Mouse (Mus musculus) brain, embryonic 14.5 days (tissue): ENCODE measurements around the gene Defb28. TPM values are rescaled to one million over a fixed set of nuclear protein-coding genes. Genes with fewer than 3 reads are reported as not detected.

ENCODE experiments used
- DNase-seq: peaks from one replicate; pipeline ENCODE4 v3.0.0-alpha.2; 2011; ENCODE audit warnings: low read depth
- CTCF ChIP-seq: fragments of 200-500 bp; IDR thresholded peaks from 2 replicates; pipeline ENCODE4 v1.5.1; 2012; ENCODE audit warnings: inconsistent platforms, mild to moderate bottlenecking, moderate library complexity, borderline replicate concordance; ENCODE audit not compliant: insufficient read depth, insufficient read length; ENCODE audit errors: extremely low read depth
- POLR2A ChIP-seq: fragments of 200-500 bp; IDR thresholded peaks from 2 replicates; pipeline ENCODE4 v1.6.1; 2012; ENCODE audit warnings: mild to moderate bottlenecking, inconsistent platforms, borderline replicate concordance; ENCODE audit not compliant: poor library complexity, insufficient read depth, insufficient read length, severe bottlenecking; ENCODE audit errors: extremely low read depth
- polyA plus RNA-seq: library from polyadenylated mRNA; depleted of rRNA; stranded (reverse); fragments of >200 nt; gene quantifications from 2 replicates; pipeline ENCODE4 v1.2.3, GENCODE M21; 2012; rRNA removed

The Defb28 gene
- polyA plus RNA-seq, 1 experiment = not detected

GRCm38 (mm10) chr2:152569038-152569437 is 51.0 kb downstream of the Defb28 start, which contains the start of gene Gm17416:
TSS of gene Gm17416 (plus strand) at chr2:152569338.
- no peak for DNase-seq

DNA sequence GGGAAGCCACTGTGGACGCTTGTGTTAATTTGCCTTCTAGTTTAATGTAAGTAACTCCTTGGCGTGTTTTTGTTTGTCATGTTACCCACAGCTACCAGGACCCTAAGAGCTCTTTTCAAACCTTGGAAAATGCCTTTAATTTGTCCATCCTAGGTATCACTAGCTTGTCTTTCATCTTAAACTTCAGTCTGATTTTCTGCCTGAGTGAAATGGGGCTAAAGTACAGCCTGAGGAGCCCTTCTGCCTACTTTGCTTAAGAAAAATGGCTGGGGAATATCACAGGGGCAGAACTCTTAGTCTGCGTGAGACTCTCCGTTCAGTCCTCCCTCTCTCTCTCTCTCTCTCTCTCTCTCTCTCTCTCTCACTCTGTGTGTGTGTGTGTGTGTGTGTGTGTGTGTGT is 51.8 kb downstream of the Defb28 start:
- no peak for DNase-seq
- TF ChIP-seq CTCF = no peak
- TF ChIP-seq POLR2A = no peak

More at GRCm38 (mm10) chr2:152569038-152569437, 51.0 kb downstream of the Defb28 start, which contains the start of gene Gm17416:
- TF ChIP-seq CTCF (no peak), POLR2A (no peak)

- DNase-seq = no peak
- TF ChIP-seq POLR2A = no peak
- TF ChIP-seq CTCF = no peak
These were observed 52.3 kb downstream of the Defb28 start for GRCm38 (mm10) chr2:152570313-152570712.

Other genes starting within 250 kb of the Defb28 start
- gene Tbc1d20, start 224.4 kb upstream of the Defb28 start, polyA plus RNA-seq = 39.4 and 41.5 TPM in 2 replicates
- gene Rbck1, start 185.6 kb upstream of the Defb28 start, polyA plus RNA-seq = 246 and 256 TPM in 2 replicates
- gene Trib3, start 174.2 kb upstream of the Defb28 start, polyA plus RNA-seq = 0.62 and 0.70 TPM in 2 replicates
- 25.8 and 33.1 TPM in 2 replicates for gene Nrsn2, start 141.6 kb upstream of the Defb28 start, polyA plus RNA-seq
- 87.0 and 105 TPM in 2 replicates for gene Sox12, start 120.2 kb upstream of the Defb28 start, polyA plus RNA-seq
- 18.1 and 19.9 TPM in 2 replicates for gene Zcchc3, start 103.2 kb upstream of the Defb28 start, polyA plus RNA-seq
- 1.4 and 2.6 TPM in 2 replicates for gene 6820408C15Rik, start 102.7 kb upstream of the Defb28 start, polyA plus RNA-seq
- not detected in 2 replicates for gene Defb23, start 53.6 kb upstream of the Defb28 start, polyA plus RNA-seq
- gene Defb20, start 41.2 kb upstream of the Defb28 start, polyA plus RNA-seq = 0.15 TPM in 1 of 2 replicates, not detected in the other
- gene Defb22, start 28.1 kb upstream of the Defb28 start, polyA plus RNA-seq = not detected in 2 replicates
- gene Defb26, start 6.6 kb upstream of the Defb28 start, polyA plus RNA-seq = not detected in 2 replicates
- gene Defb29, start 21.8 kb downstream of the Defb28 start, polyA plus RNA-seq = not detected in 2 replicates
- not detected in 2 replicates for gene Gm17416, start 51.1 kb downstream of the Defb28 start, polyA plus RNA-seq
- not detected in 2 replicates for gene Defb21, start 54.5 kb downstream of the Defb28 start, polyA plus RNA-seq
- gene Defb19, start 62.1 kb downstream of the Defb28 start, polyA plus RNA-seq = not detected in 2 replicates
- gene Defb45, start 81.1 kb downstream of the Defb28 start, polyA plus RNA-seq = not detected in 2 replicates
- gene Defb36, start 86.1 kb downstream of the Defb28 start, polyA plus RNA-seq = not detected in 2 replicates
- not detected in 2 replicates for gene Defb25, start 104.8 kb downstream of the Defb28 start, polyA plus RNA-seq
- gene Rem1, start 108.7 kb downstream of the Defb28 start, polyA plus RNA-seq = 0.33 and 0.48 TPM in 2 replicates
- gene H13, start 151.2 kb downstream of the Defb28 start, polyA plus RNA-seq = 188 and 200 TPM in 2 replicates
- gene Mcts2, start 168.8 kb downstream of the Defb28 start, polyA plus RNA-seq = 19.7 and 22.9 TPM in 2 replicates
- 126 TPM in 2 replicates for gene Id1, start 218.0 kb downstream of the Defb28 start, polyA plus RNA-seq
- gene Cox4i2, start 235.9 kb downstream of the Defb28 start, polyA plus RNA-seq = 4.3 and 4.8 TPM in 2 replicates